Mouse (Mus musculus) stomach, embryonic 14.5 days (tissue): Measurements from ENCODE around the gene Rassf2. TPM values are rescaled to one million over a fixed set of nuclear protein-coding genes. Genes with fewer than 3 reads are reported as not detected.

Experiments used
- ATAC-seq: fragments of 200-750 bp; cut with Nextera tagmentation; 2 replicates; pipeline ENCODE4 v1.8.0; 2017; ENCODE audit warnings: low read depth, moderate TSS enrichment; ENCODE audit not compliant: insufficient number of reproducible peaks, insufficient read depth, low FRiP score
- H3K27ac ChIP-seq: fragments of 300-500 bp; sonication (generic); 2 replicates; pipeline ENCODE4 v1.5.1; 2014; ENCODE audit warnings: mild to moderate bottlenecking, low read length, moderate library complexity, mixed read lengths
- H3K27me3 ChIP-seq: fragments of 300-500 bp; sonication (generic); 2 replicates; pipeline ENCODE4 v1.6.1; 2014; ENCODE audit warnings: low read length, control low read depth, mixed read lengths; ENCODE audit not compliant: control insufficient read depth, insufficient read depth
- H3K36me3 ChIP-seq: fragments of 300-500 bp; sonication (generic); 2 replicates; pipeline ENCODE4 v1.6.1; 2014; ENCODE audit warnings: mild to moderate bottlenecking, control low read depth, low read length, moderate library complexity, mixed read lengths; ENCODE audit not compliant: control insufficient read depth, insufficient read depth
- H3K4me1 ChIP-seq: fragments of 300-500 bp; sonication (generic); 2 replicates; pipeline ENCODE4 v1.6.1; 2014; ENCODE audit warnings: low read length, control low read depth, mixed read lengths; ENCODE audit not compliant: control insufficient read depth, insufficient read depth
- H3K4me2 ChIP-seq: fragments of 300-500 bp; sonication (generic); replicated peaks from 2 replicates; pipeline ENCODE4 v1.6.1; 2014; ENCODE audit warnings: low read depth, low read length, control low read depth
- H3K4me3 ChIP-seq: fragments of 300-500 bp; sonication (generic); 2 replicates; pipeline ENCODE4 v1.5.1; 2014; ENCODE audit warnings: low read depth, low read length, control low read depth
- H3K9ac ChIP-seq: fragments of 300-500 bp; sonication (generic); replicated peaks from 2 replicates; pipeline ENCODE4 v1.6.1; 2014; ENCODE audit warnings: low read depth, mild to moderate bottlenecking, control low read depth, low read length, moderate library complexity, mixed read lengths
- H3K9me3 ChIP-seq: fragments of 300-500 bp; sonication (generic); 2 replicates; pipeline ENCODE4 v1.6.1; 2016; ENCODE audit warnings: low read depth, low read length, control low read depth; ENCODE audit not compliant: control insufficient read depth
- WGBS: fragments of 180-500 bp; shearing (Covaris S2); extraction: QIAGEN DNeasy Blood & Tissue Kit; methylation state at CpG from one replicate; pipeline ENCODE4 v1.1.7; 2014; 5-methylcytosine and 5-hydroxymethylcytosine counted together
- polyA plus RNA-seq: library from polyadenylated mRNA; unstranded; fragments of >200 nt; fragmentation: Nextera tagmentation; extraction: Ambion mirVana; gene quantifications from 2 replicates; pipeline ENCODE4 v1.2.1, GENCODE M21; 2014

The Rassf2 gene
- polyA plus RNA-seq, 1 experiment from 2014 or later, result 13.8 TPM

GRCm38 (mm10) chr2:131976663-131977062 lies 53.4 kb downstream of the Rassf2 start:
- Histone ChIP-seq H3K27me3 (no peaks in the 10 kb centered on the region), H3K9ac (no peak overlapping the region)

GRCm38 (mm10) chr2:131971098-131971497 lies 59.0 kb downstream of the Rassf2 start:
- Histone ChIP-seq H3K4me2 (no peak overlapping the region), H3K9me3 (no peaks in the 10 kb centered on the region), H3K27ac (no peak overlapping the region), H3K36me3 (no peaks in the 10 kb centered on the region), H3K4me3 (no peak overlapping the region), H3K9ac (no peak overlapping the region), H3K27me3 (no peaks in the 10 kb centered on the region), H3K4me1 (no peaks in the 10 kb centered on the region)
- WGBS, result 82% methylated on average over 4 of the region's 4 CpGs
- no peak for ATAC-seq

More at GRCm38 (mm10) chr2:131976663-131977062, 53.4 kb downstream of the Rassf2 start:
- Histone ChIP-seq H3K27ac (no peak overlapping the region), H3K4me2 (no peak overlapping the region), H3K4me3 (no peak overlapping the region), H3K36me3 (no peaks in the 10 kb centered on the region), H3K4me1 (no peaks in the 10 kb centered on the region), H3K9me3 (no peaks in the 10 kb centered on the region)
- no peak for ATAC-seq
- 73% methylated on average over 3 of the region's 3 CpGs for WGBS

- Histone ChIP-seq H3K27ac (no peak overlapping the region), H3K36me3 (no peaks in the 10 kb centered on the region), H3K9ac (no peak overlapping the region), H3K4me2 (no peak overlapping the region), H3K4me3 (no peak overlapping the region), H3K9me3 (no peaks in the 10 kb centered on the region), H3K27me3 (no peaks in the 10 kb centered on the region), H3K4me1 (no peaks in the 10 kb centered on the region)
- WGBS, result 91% methylated on average over 2 of the region's 2 CpGs
- ATAC-seq, result no peak
Measured at GRCm38 (mm10) chr2:131970597-131970996, 59.5 kb downstream of the Rassf2 start.

- Histone ChIP-seq H3K27me3 (no peaks in the 10 kb centered on the region), H3K9ac (no peak overlapping the region), H3K9me3 (no peaks in the 10 kb centered on the region), H3K4me2 (no peak overlapping the region), H3K4me3 (no peak overlapping the region), H3K4me1 (no peaks in the 10 kb centered on the region), H3K27ac (no peak overlapping the region), H3K36me3 (no peaks in the 10 kb centered on the region)
- ATAC-seq, result no peak
- WGBS, result 58% methylated on average over 2 of the region's 2 CpGs
Measured at GRCm38 (mm10) chr2:131961671-131962070, 68.4 kb downstream of the Rassf2 start.

- no peak overlapping the region for H3K4me3 ChIP-seq
- no peaks in the 10 kb centered on the region for H3K36me3 ChIP-seq
- 52% methylated on average over 9 of the region's 9 CpGs for WGBS
- H3K9ac ChIP-seq, result no peak overlapping the region
- no peak for ATAC-seq
- no peak overlapping the region for H3K4me2 ChIP-seq
- no peaks in the 10 kb centered on the region for H3K9me3 ChIP-seq
- H3K27me3 ChIP-seq, result peaks cover 5% of the 10 kb centered on the region; the same call in 1 of the 2 replicates
- H3K4me1 ChIP-seq, result no peaks in the 10 kb centered on the region
- no peak overlapping the region for H3K27ac ChIP-seq
Measured at GRCm38 (mm10) chr2:131957731-131958222, 72.3 kb downstream of the Rassf2 start.

GRCm38 (mm10) chr2:131956336-131957256 lies 73.5 kb downstream of the Rassf2 start:
- ATAC-seq, result no peak
- peaks cover 5% of the 10 kb centered on the region; the same call in 1 of the 2 replicates for H3K27me3 ChIP-seq
- no peak overlapping the region for H3K4me2 ChIP-seq
- no peak overlapping the region for H3K4me3 ChIP-seq
- no peak overlapping the region for H3K9ac ChIP-seq
- H3K4me1 ChIP-seq, result no peaks in the 10 kb centered on the region
- H3K36me3 ChIP-seq, result no peaks in the 10 kb centered on the region
- no peak overlapping the region for H3K27ac ChIP-seq
- WGBS, result 79% methylated on average over 7 of the region's 7 CpGs
- H3K9me3 ChIP-seq, result no peaks in the 10 kb centered on the region

GRCm38 (mm10) chr2:131955264-131955663 lies 74.8 kb downstream of the Rassf2 start:
- Histone ChIP-seq H3K9me3 (no peaks in the 10 kb centered on the region), H3K36me3 (no peaks in the 10 kb centered on the region), H3K4me3 (peak overlapping the region; percentile 11; the same call in 1 of the 2 replicates), H3K9ac (no peak overlapping the region), H3K4me1 (no peaks in the 10 kb centered on the region), H3K27me3 (peaks cover 5% of the 10 kb centered on the region; the same call in 1 of the 2 replicates), H3K27ac (no peak overlapping the region), H3K4me2 (peak overlapping the region; percentile 45)
- no peak; the same call in 1 of the 2 replicates for ATAC-seq
- WGBS, result 3% methylated on average over 17 of the region's 17 CpGs

GRCm38 (mm10) chr2:131954835-131955234 lies 75.2 kb downstream of the Rassf2 start:
- peak overlapping the region; percentile 11; the same call in 1 of the 2 replicates for H3K4me3 ChIP-seq
- no peaks in the 10 kb centered on the region for H3K36me3 ChIP-seq
- H3K4me1 ChIP-seq, result no peaks in the 10 kb centered on the region
- H3K9me3 ChIP-seq, result no peaks in the 10 kb centered on the region
- no peak for ATAC-seq
- H3K4me2 ChIP-seq, result peak overlapping the region; percentile 45
- H3K27ac ChIP-seq, result no peak overlapping the region
- WGBS, result 42% methylated on average over 9 of the region's 9 CpGs
- H3K9ac ChIP-seq, result no peak overlapping the region
- peaks cover 5% of the 10 kb centered on the region; the same call in 1 of the 2 replicates for H3K27me3 ChIP-seq
